Mouse (Mus musculus): ENCODE measurements around the gene Abcg4. TPM values are rescaled to one million over a fixed set of nuclear protein-coding genes. Genes with fewer than 3 reads are reported as not detected.

Abcg4 gene
- polyA plus RNA-seq, 1 experiment from 2014 or later, result 11.1 TPM

- no peak within 1 kb of the TSS for H3K9ac ChIP-seq
- no peaks in the 10 kb centered on the region for H3K36me3 ChIP-seq
- H3K27me3 ChIP-seq, result peaks cover 4% of the 10 kb centered on the region; the same call in 1 of the 2 replicates
- ATAC-seq (ENCODE audit: low read depth), result no peak
- peaks cover 30% of the 10 kb centered on the region for H3K4me1 ChIP-seq (replicated peaks)
- no peak within 1 kb of the TSS for H3K4me3 ChIP-seq (replicated peaks)
- 74% methylated on average over 10 of the region's 10 CpGs for WGBS (ENCODE audit: insufficient replicate concordance)
- no peaks in the 10 kb centered on the region for H3K9me3 ChIP-seq (replicated peaks)
- no peak within 1 kb of the TSS for H3K27ac ChIP-seq
- DNase-seq, result no peak
- H3K4me2 ChIP-seq, result no peak within 1 kb of the TSS
Measured at GRCm38 (mm10) chr9:44251314-44251713, 37.1 kb downstream of the Abcg4 start, which contains the start of gene Pdzd3. TSS of gene Pdzd3 (minus strand) at chr9:44251471.

GRCm38 (mm10) chr9:44250445-44250844 lies 38.0 kb downstream of the Abcg4 start:
- Histone ChIP-seq H3K9ac (no peak overlapping the region), H3K4me3 (replicated peaks) (no peak overlapping the region), H3K4me1 (replicated peaks) (peaks cover 28% of the 10 kb centered on the region), H3K9me3 (replicated peaks) (no peaks in the 10 kb centered on the region), H3K36me3 (no peaks in the 10 kb centered on the region), H3K27me3 (peaks cover 4% of the 10 kb centered on the region; the same call in 1 of the 2 replicates), H3K27ac (no peak overlapping the region), H3K4me2 (no peak overlapping the region)
- ATAC-seq (ENCODE audit: low read depth) (no peak), DNase-seq (no peak)
- WGBS (ENCODE audit: insufficient replicate concordance), result 31% methylated on average over 4 of the region's 4 CpGs

- peak; percentile 73 for ATAC-seq (ENCODE audit: low read depth)
- Histone ChIP-seq H3K36me3 (no peaks in the 10 kb centered on the region), H3K4me2 (peak overlapping the region; percentile 35), H3K4me3 (replicated peaks) (no peak overlapping the region), H3K27ac (no peak overlapping the region), H3K9ac (no peak overlapping the region), H3K9me3 (replicated peaks) (no peaks in the 10 kb centered on the region), H3K4me1 (replicated peaks) (peaks cover 28% of the 10 kb centered on the region), H3K27me3 (peaks cover 4% of the 10 kb centered on the region; the same call in 1 of the 2 replicates)
- WGBS (ENCODE audit: insufficient replicate concordance), result 41% methylated on average over 26 of the region's 26 CpGs
- DNase-seq, result peak; percentile 50
Measured at GRCm38 (mm10) chr9:44249181-44250146, 39.0 kb downstream of the Abcg4 start.

GRCm38 (mm10) chr9:44247907-44248306 lies 40.5 kb downstream of the Abcg4 start:
- ATAC-seq (ENCODE audit: low read depth) (no peak), DNase-seq (no peak)
- Histone ChIP-seq H3K36me3 (no peaks in the 10 kb centered on the region), H3K4me3 (replicated peaks) (no peak overlapping the region), H3K9me3 (replicated peaks) (no peaks in the 10 kb centered on the region), H3K27ac (no peak overlapping the region), H3K4me1 (replicated peaks) (peaks cover 28% of the 10 kb centered on the region), H3K27me3 (peaks cover 4% of the 10 kb centered on the region; the same call in 1 of the 2 replicates), H3K9ac (no peak overlapping the region), H3K4me2 (no peak overlapping the region)
- WGBS (ENCODE audit: insufficient replicate concordance), result 55% methylated on average over 6 of the region's 6 CpGs

- no peak overlapping the region for H3K4me2 ChIP-seq
- no peak overlapping the region for H3K27ac ChIP-seq
- WGBS (ENCODE audit: insufficient replicate concordance), result 58% methylated on average over 2 of the region's 2 CpGs
- no peak overlapping the region for H3K4me3 ChIP-seq (replicated peaks)
- H3K9me3 ChIP-seq (replicated peaks), result no peaks in the 10 kb centered on the region
- H3K4me1 ChIP-seq (replicated peaks), result peaks cover 9% of the 10 kb centered on the region; the same call in 1 of the 2 replicates
- no peak for ATAC-seq (ENCODE audit: low read depth)
- no peak overlapping the region for H3K9ac ChIP-seq
- H3K36me3 ChIP-seq, result no peaks in the 10 kb centered on the region
- H3K27me3 ChIP-seq, result peaks cover 13% of the 10 kb centered on the region; the same call in 1 of the 2 replicates
- DNase-seq, result no peak
Measured at GRCm38 (mm10) chr9:44243621-44244020, 44.8 kb downstream of the Abcg4 start.

- Histone ChIP-seq H3K9me3 (replicated peaks) (no peaks in the 10 kb centered on the region), H3K9ac (no peak overlapping the region), H3K27me3 (peaks cover 12% of the 10 kb centered on the region; the same call in 1 of the 2 replicates), H3K4me3 (replicated peaks) (no peak overlapping the region), H3K27ac (no peak overlapping the region), H3K36me3 (no peaks in the 10 kb centered on the region), H3K4me1 (replicated peaks) (no peaks in the 10 kb centered on the region), H3K4me2 (no peak overlapping the region)
- WGBS (ENCODE audit: insufficient replicate concordance), result 40% methylated on average over 9 of the region's 9 CpGs
- DNase-seq (no peak), ATAC-seq (ENCODE audit: low read depth) (no peak)
Measured at GRCm38 (mm10) chr9:44241418-44241817, 47.0 kb downstream of the Abcg4 start.

GRCm38 (mm10) chr9:44240911-44241310 lies 47.5 kb downstream of the Abcg4 start:
- H3K36me3 ChIP-seq, result no peaks in the 10 kb centered on the region
- DNase-seq (no peak), ATAC-seq (ENCODE audit: low read depth) (no peak)
- H3K27ac ChIP-seq, result no peak overlapping the region
- no peak overlapping the region for H3K9ac ChIP-seq
- H3K4me2 ChIP-seq, result no peak overlapping the region
- H3K27me3 ChIP-seq, result peaks cover 12% of the 10 kb centered on the region; the same call in 1 of the 2 replicates
- WGBS (ENCODE audit: insufficient replicate concordance), result 63% methylated on average over 5 of the region's 5 CpGs
- no peaks in the 10 kb centered on the region for H3K9me3 ChIP-seq (replicated peaks)
- no peak overlapping the region for H3K4me3 ChIP-seq (replicated peaks)
- H3K4me1 ChIP-seq (replicated peaks), result no peaks in the 10 kb centered on the region

- no peak within 1 kb of the TSS for H3K4me2 ChIP-seq
- no peak within 1 kb of the TSS for H3K27ac ChIP-seq
- ATAC-seq (ENCODE audit: low read depth) (no peak), DNase-seq (no peak)
- H3K4me3 ChIP-seq (replicated peaks), result no peak within 1 kb of the TSS
- no peak within 1 kb of the TSS for H3K9ac ChIP-seq
- WGBS (ENCODE audit: insufficient replicate concordance), result 54% methylated on average over 2 of the region's 2 CpGs
- H3K9me3 ChIP-seq (replicated peaks), result no peaks in the 10 kb centered on the region
- H3K27me3 ChIP-seq, result peaks cover 12% of the 10 kb centered on the region; the same call in 1 of the 2 replicates
- no peaks in the 10 kb centered on the region for H3K36me3 ChIP-seq
- H3K4me1 ChIP-seq (replicated peaks), result peaks cover 5% of the 10 kb centered on the region
Measured at GRCm38 (mm10) chr9:44240399-44240798, 48.0 kb downstream of the Abcg4 start, which contains the start of gene Ccdc153. TSS of gene Ccdc153 (plus strand) at chr9:44240676.

- Histone ChIP-seq H3K4me2 (no peak overlapping the region), H3K36me3 (no peaks in the 10 kb centered on the region), H3K27ac (no peak overlapping the region), H3K9me3 (replicated peaks) (no peaks in the 10 kb centered on the region), H3K4me1 (replicated peaks) (peaks cover 14% of the 10 kb centered on the region), H3K4me3 (replicated peaks) (no peak overlapping the region), H3K27me3 (peaks cover 12% of the 10 kb centered on the region; the same call in 1 of the 2 replicates), H3K9ac (no peak overlapping the region)
- DNase-seq (no peak), ATAC-seq (ENCODE audit: low read depth) (no peak)
- 7% methylated on average over 5 of the region's 5 CpGs for WGBS (ENCODE audit: insufficient replicate concordance)
Measured at GRCm38 (mm10) chr9:44239447-44239846, 49.0 kb downstream of the Abcg4 start.

GRCm38 (mm10) chr9:44238501-44239190 lies 49.8 kb downstream of the Abcg4 start:
- H3K4me2 ChIP-seq, result no peak overlapping the region
- H3K36me3 ChIP-seq, result no peaks in the 10 kb centered on the region
- DNase-seq (no peak), ATAC-seq (ENCODE audit: low read depth) (no peak)
- no peak overlapping the region for H3K4me3 ChIP-seq (replicated peaks)
- WGBS (ENCODE audit: insufficient replicate concordance), result 69% methylated on average over 17 of the region's 17 CpGs
- H3K27ac ChIP-seq, result no peak overlapping the region
- H3K9ac ChIP-seq, result no peak overlapping the region
- H3K9me3 ChIP-seq (replicated peaks), result no peaks in the 10 kb centered on the region
- peaks cover 17% of the 10 kb centered on the region for H3K4me1 ChIP-seq (replicated peaks)
- H3K27me3 ChIP-seq, result peaks cover 12% of the 10 kb centered on the region; the same call in 1 of the 2 replicates

GRCm38 (mm10) chr9:44237128-44237527 lies 51.3 kb downstream of the Abcg4 start:
- DNase-seq (no peak), ATAC-seq (ENCODE audit: low read depth) (no peak)
- Histone ChIP-seq H3K9ac (no peak overlapping the region), H3K4me1 (replicated peaks) (peaks cover 30% of the 10 kb centered on the region), H3K27ac (peak overlapping the region; percentile 34; the same call in 1 of the 2 replicates), H3K36me3 (no peaks in the 10 kb centered on the region), H3K27me3 (peaks cover 12% of the 10 kb centered on the region; the same call in 1 of the 2 replicates), H3K4me3 (replicated peaks) (no peak overlapping the region), H3K9me3 (replicated peaks) (no peaks in the 10 kb centered on the region), H3K4me2 (no peak overlapping the region)
- 64% methylated on average over 4 of the region's 4 CpGs for WGBS (ENCODE audit: insufficient replicate concordance)

Measured in liver, embryonic 13.5 days (tissue).